Mouse (Mus musculus): ENCODE measurements around the gene Atf6. TPM values are rescaled to one million over a fixed set of nuclear protein-coding genes. Genes with fewer than 3 reads are reported as not detected.

The Atf6 gene
- total RNA-seq (2014; rRNA removed) (15.7 and 17.8 TPM in 2 replicates), polyA plus RNA-seq (2015; fragmentation: Nextera tagmentation; extraction: Ambion mirVana) (6.1 and 6.3 TPM in 2 replicates)

- H3K27ac ChIP-seq = peak within 1 kb of the TSS; percentile 84
- peak within 1 kb of the TSS; percentile 86 for H3K9ac ChIP-seq (replicated peaks; ENCODE audit: low read length)
- H3K9me3 ChIP-seq (ENCODE audit: low read length) = no peaks in the 10 kb centered on the region
- H3K27me3 ChIP-seq (ENCODE audit: insufficient read depth, low read length) = no peaks in the 10 kb centered on the region
- no peak for TF ChIP-seq CTCF (IDR thresholded peaks at IDR 0.05; ENCODE audit: low read depth)
- no peaks in the 10 kb centered on the region for H3K36me3 ChIP-seq (ENCODE audit: insufficient read depth, low read length)
- WGBS = under 1% methylated on average over 25 of the region's 25 CpGs
- H3K4me3 ChIP-seq (ENCODE audit: low read length) = peak within 1 kb of the TSS; percentile 86
- peak; percentile 95 for DNase-seq (ENCODE audit: low spot score)
- H3K4me2 ChIP-seq (ENCODE audit: low read depth, low read length) = peak within 1 kb of the TSS; percentile 84
- peaks cover 4% of the 10 kb centered on the region for H3K4me1 ChIP-seq (ENCODE audit: insufficient read depth, low read length)
- peak; percentile 81 for ATAC-seq
Measured at GRCm38 (mm10) chr1:170867691-170868105, at the start of gene Atf6. Atf6 (minus strand) TSS chr1:170867771.

- H3K4me1 ChIP-seq (ENCODE audit: insufficient read depth, low read length) = no peaks in the 10 kb centered on the region
- no peaks in the 10 kb centered on the region for H3K27me3 ChIP-seq (ENCODE audit: insufficient read depth, low read length)
- no peak for DNase-seq (ENCODE audit: low spot score)
- H3K4me3 ChIP-seq (ENCODE audit: low read length) = no peak overlapping the region
- WGBS = 69% methylated on average over 5 of the region's 5 CpGs
- no peak overlapping the region for H3K27ac ChIP-seq
- TF ChIP-seq CTCF (IDR thresholded peaks at IDR 0.05; ENCODE audit: low read depth) = no peak
- H3K9me3 ChIP-seq (ENCODE audit: low read length) = no peaks in the 10 kb centered on the region
- ATAC-seq = no peak
- no peak overlapping the region for H3K9ac ChIP-seq (replicated peaks; ENCODE audit: low read length)
- H3K36me3 ChIP-seq (ENCODE audit: insufficient read depth, low read length) = no peaks in the 10 kb centered on the region
- no peak overlapping the region for H3K4me2 ChIP-seq (ENCODE audit: low read depth, low read length)
Measured at GRCm38 (mm10) chr1:170915657-170916056, 48.1 kb upstream of the Atf6 start.

DNA sequence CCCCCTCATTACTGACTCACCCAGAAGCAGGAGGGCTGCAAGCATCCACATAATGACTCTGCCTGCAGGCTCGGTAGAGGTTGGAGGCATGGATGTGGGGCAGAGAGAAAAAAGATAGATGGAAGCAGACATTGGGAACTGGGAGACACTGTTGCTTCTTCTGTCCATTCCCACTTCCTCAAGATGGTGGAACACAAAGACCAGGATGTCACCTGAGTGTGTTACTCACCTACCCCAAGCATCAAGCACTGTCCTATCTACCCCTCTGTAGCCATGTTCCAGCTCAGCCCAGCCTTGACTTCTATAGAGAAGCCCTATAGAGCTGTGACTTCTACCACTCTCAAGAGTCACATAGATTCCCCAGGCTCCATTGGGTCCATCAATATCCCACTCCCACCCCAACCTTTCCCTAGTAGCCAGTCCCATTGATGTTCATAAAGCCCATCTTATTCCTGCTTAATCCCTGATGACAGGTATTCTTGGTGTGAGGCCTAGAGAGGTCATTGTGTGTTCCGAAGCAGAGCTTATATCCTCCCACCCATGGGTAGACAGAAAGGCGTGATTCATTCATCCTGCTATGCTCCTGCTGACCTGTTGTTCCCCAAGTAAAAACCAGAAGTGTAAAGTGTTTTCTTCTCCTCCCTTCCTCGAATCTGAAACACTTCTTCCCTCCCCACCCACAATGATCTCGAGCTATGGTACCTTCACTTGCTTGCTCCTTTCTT is 45.5 kb upstream of the Atf6 start, which contains the start of gene Fcrlb:
Gene Fcrlb, minus strand, starts transcription at position 51 of the 725 bp plus-strand sequence.
- 70% methylated on average over 5 of the region's 5 CpGs for WGBS
- peaks cover 3% of the 10 kb centered on the region; the same call in 1 of the 2 replicates for H3K4me1 ChIP-seq (ENCODE audit: insufficient read depth, low read length)
- DNase-seq (ENCODE audit: low spot score) (no peak), ATAC-seq (no peak)
- no peak within 1 kb of the TSS for H3K27ac ChIP-seq
- no peak within 1 kb of the TSS for H3K4me3 ChIP-seq (ENCODE audit: low read length)
- H3K9me3 ChIP-seq (ENCODE audit: low read length) = no peaks in the 10 kb centered on the region
- no peak within 1 kb of the TSS for H3K9ac ChIP-seq (replicated peaks; ENCODE audit: low read length)
- H3K27me3 ChIP-seq (ENCODE audit: insufficient read depth, low read length) = no peaks in the 10 kb centered on the region
- H3K4me2 ChIP-seq (ENCODE audit: low read depth, low read length) = no peak within 1 kb of the TSS
- no peaks in the 10 kb centered on the region for H3K36me3 ChIP-seq (ENCODE audit: insufficient read depth, low read length)
- TF ChIP-seq CTCF (IDR thresholded peaks at IDR 0.05; ENCODE audit: low read depth) = no peak

DNA sequence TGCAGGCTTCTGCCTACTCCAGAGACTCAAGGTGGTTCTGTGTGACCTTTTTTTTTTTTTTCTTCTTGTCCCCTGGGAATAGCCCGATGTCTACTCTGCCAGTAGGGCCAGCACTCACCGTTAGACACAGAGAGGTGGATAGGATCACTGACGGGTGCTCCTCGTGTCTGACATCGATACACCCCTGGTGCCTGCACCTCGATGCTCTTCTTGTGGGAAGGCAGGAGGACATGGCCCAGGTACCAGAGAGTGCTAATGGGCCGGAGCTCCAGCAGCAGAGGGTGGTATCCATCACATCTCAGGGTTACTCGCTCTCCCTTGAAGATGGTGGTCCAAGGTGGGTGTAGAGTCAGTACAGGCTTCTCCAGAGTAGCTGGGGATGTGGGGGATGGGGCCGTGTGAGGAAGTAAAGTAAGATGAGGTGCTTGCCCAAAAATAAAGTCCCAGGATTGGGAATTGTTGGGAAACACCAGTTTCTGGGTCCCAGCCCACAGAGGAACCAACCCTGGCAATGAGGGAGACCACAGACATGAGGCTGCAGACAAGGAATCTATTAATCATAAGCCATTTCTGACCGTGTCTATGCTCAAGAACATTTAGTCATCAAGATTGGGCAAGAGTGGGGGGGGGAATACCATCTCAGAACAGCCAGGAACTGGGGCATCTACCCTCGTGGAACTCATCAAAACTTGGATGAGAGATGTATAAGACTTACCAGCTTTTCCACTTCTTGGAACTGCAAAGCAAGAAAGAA is 44.5 kb upstream of the Atf6 start:
- Histone ChIP-seq H3K4me2 (ENCODE audit: low read depth, low read length) (no peak overlapping the region), H3K36me3 (ENCODE audit: insufficient read depth, low read length) (no peaks in the 10 kb centered on the region), H3K27me3 (ENCODE audit: insufficient read depth, low read length) (no peaks in the 10 kb centered on the region), H3K9me3 (ENCODE audit: low read length) (no peaks in the 10 kb centered on the region), H3K4me3 (ENCODE audit: low read length) (no peak overlapping the region), H3K4me1 (ENCODE audit: insufficient read depth, low read length) (peaks cover 3% of the 10 kb centered on the region; the same call in 1 of the 2 replicates), H3K9ac (replicated peaks; ENCODE audit: low read length) (no peak overlapping the region), H3K27ac (no peak overlapping the region)
- no peak for TF ChIP-seq CTCF (IDR thresholded peaks at IDR 0.05; ENCODE audit: low read depth)
- ATAC-seq = no peak
- 87% methylated on average over 11 of the region's 11 CpGs for WGBS
- no peak for DNase-seq (ENCODE audit: low spot score)

DNA sequence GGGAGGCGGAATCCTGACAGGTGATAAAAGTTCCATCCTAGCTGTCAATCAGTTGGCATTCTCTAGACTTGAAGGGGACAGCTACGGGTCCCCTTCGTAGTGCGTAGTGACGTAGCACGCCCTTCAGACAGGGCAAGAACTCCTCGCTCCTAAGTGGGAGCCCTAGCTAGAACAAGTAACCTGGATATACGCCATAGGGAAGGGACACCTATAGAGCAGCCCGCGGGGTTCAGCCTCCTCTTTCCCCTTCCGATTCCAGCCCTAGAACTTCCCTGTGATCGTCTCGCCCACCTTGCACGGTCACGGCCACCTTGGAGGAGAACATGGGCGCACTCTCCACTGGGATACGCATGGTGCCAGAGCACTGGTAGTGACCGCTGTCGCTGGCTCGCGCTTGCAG is 40.8 kb upstream of the Atf6 start:
- TF ChIP-seq CTCF (IDR thresholded peaks at IDR 0.05; ENCODE audit: low read depth) = no peak
- ATAC-seq (peak; percentile 80), DNase-seq (ENCODE audit: low spot score) (peak; percentile 34)
- peaks cover 3% of the 10 kb centered on the region; the same call in 1 of the 2 replicates for H3K4me1 ChIP-seq (ENCODE audit: insufficient read depth, low read length)
- H3K9me3 ChIP-seq (ENCODE audit: low read length) = no peaks in the 10 kb centered on the region
- peaks cover 3% of the 10 kb centered on the region; the same call in 1 of the 2 replicates for H3K27me3 ChIP-seq (ENCODE audit: insufficient read depth, low read length)
- H3K27ac ChIP-seq = no peak overlapping the region
- H3K36me3 ChIP-seq (ENCODE audit: insufficient read depth, low read length) = no peaks in the 10 kb centered on the region
- WGBS = 5% methylated on average over 21 of the region's 21 CpGs
- H3K9ac ChIP-seq (replicated peaks; ENCODE audit: low read length) = peak overlapping the region; percentile 61; the same call in 1 of the 2 replicates
- peak overlapping the region; percentile 56 for H3K4me3 ChIP-seq (ENCODE audit: low read length)
- peak overlapping the region; percentile 86 for H3K4me2 ChIP-seq (ENCODE audit: low read depth, low read length)

DNA sequence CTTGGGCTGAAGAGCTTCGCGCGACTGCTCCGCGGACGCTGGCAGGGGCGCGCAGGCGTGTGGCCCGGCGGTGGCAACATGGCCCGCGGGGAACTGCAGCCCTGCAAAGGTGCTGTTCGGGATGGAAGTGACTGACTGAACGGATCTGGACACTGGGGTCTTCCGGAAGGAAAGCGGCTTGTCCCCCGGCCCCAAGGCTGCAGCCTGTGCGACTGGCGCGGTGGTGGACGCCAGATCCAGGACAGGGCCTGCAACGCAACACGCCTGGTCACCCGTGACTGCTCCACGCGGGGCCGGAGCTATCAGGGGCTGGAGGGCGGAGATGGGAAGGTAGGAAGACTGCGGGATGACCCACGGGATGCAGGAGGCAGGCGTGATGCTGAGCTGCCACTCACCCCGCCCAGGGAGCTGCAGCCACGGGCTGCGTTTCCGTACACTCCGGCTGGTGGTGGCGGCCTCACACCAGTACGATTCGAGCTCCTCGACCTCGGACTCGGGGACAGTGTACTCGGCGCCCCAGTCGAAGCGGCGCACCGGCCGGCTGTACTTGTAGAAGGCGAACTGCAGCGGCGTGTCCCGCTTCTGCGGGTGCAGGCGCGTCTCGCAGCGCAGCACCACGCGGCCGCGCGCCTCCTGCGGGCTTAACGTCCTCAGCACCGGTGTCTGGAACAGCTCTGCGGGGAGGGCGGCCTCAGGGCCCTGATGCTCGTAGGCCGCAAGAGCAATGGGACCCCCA is 40.1 kb upstream of the Atf6 start:
- H3K36me3 ChIP-seq (ENCODE audit: insufficient read depth, low read length) = no peaks in the 10 kb centered on the region
- H3K4me1 ChIP-seq (ENCODE audit: insufficient read depth, low read length) = peaks cover 3% of the 10 kb centered on the region; the same call in 1 of the 2 replicates
- WGBS = under 1% methylated on average over 69 of the region's 71 CpGs
- no peak overlapping the region for H3K27ac ChIP-seq
- peak overlapping the region; percentile 86 for H3K4me2 ChIP-seq (ENCODE audit: low read depth, low read length)
- peak overlapping the region; percentile 61 for H3K9ac ChIP-seq (replicated peaks; ENCODE audit: low read length)
- DNase-seq (ENCODE audit: low spot score) (peak; percentile 64), ATAC-seq (peak; percentile 73)
- TF ChIP-seq CTCF (IDR thresholded peaks at IDR 0.05; ENCODE audit: low read depth) = no peak
- H3K27me3 ChIP-seq (ENCODE audit: insufficient read depth, low read length) = peaks cover 3% of the 10 kb centered on the region; the same call in 1 of the 2 replicates
- peak overlapping the region; percentile 56 for H3K4me3 ChIP-seq (ENCODE audit: low read length)
- H3K9me3 ChIP-seq (ENCODE audit: low read length) = no peaks in the 10 kb centered on the region
